Mouse (Mus musculus) thymus, postnatal 36 days (tissue): ENCODE results near the gene Ccdc40.

Source experiments
- DNase-seq, 2 experiments: peaks; one replicate each; pipeline ENCODE4 v3.0.0; 2022; ENCODE audit warnings: mixed read lengths in 2 of 2

Gene Ccdc40

GRCm38 (mm10) chr11:119228091-119228781 lies at the start of gene Ccdc40, which contains the start of gene Tbc1d16:
Ccdc40 (plus strand) TSS chr11:119228572.
Tbc1d16 (minus strand) TSS chr11:119228499.
- peak; percentile 72 to 73 for DNase-seq

- DNase-seq, result no peak
Measured at GRCm38 (mm10) chr11:119180824-119181582, 47.4 kb upstream of the Ccdc40 start.

GRCm38 (mm10) chr11:119181861-119182395 lies 46.4 kb upstream of the Ccdc40 start:
- no peak for DNase-seq

- DNase-seq, result peak in 1 of 2 experiments; percentile 6
Measured at GRCm38 (mm10) chr11:119183684-119184310, 44.6 kb upstream of the Ccdc40 start.

GRCm38 (mm10) chr11:119186381-119186780 lies 42.0 kb upstream of the Ccdc40 start:
- no peak for DNase-seq

GRCm38 (mm10) chr11:119186989-119187799 lies 41.2 kb upstream of the Ccdc40 start:
- DNase-seq, result peak; percentile 72 to 74

GRCm38 (mm10) chr11:119187800-119188197 lies 40.6 kb upstream of the Ccdc40 start:
- DNase-seq, result no peak

- DNase-seq, result no peak
Measured at GRCm38 (mm10) chr11:119188389-119188788, 40.0 kb upstream of the Ccdc40 start.

GRCm38 (mm10) chr11:119189319-119189718 lies 39.1 kb upstream of the Ccdc40 start:
- no peak for DNase-seq

GRCm38 (mm10) chr11:119190498-119190897 lies 37.9 kb upstream of the Ccdc40 start:
- peak; percentile 60 to 71 for DNase-seq

- no peak for DNase-seq
Measured at GRCm38 (mm10) chr11:119191606-119192081, 36.7 kb upstream of the Ccdc40 start.

GRCm38 (mm10) chr11:119192176-119192575 lies 36.2 kb upstream of the Ccdc40 start:
- no peak for DNase-seq

- DNase-seq, result no peak
Measured at GRCm38 (mm10) chr11:119192605-119193004, 35.8 kb upstream of the Ccdc40 start.

GRCm38 (mm10) chr11:119197618-119198563 lies 30.5 kb upstream of the Ccdc40 start:
- no peak for DNase-seq

- peak; percentile 56 to 59 for DNase-seq
Measured at GRCm38 (mm10) chr11:119198564-119199232, 29.7 kb upstream of the Ccdc40 start.

GRCm38 (mm10) chr11:119199233-119199601 lies 29.2 kb upstream of the Ccdc40 start:
- no peak for DNase-seq

- peak in 1 of 2 experiments; percentile 24 for DNase-seq
Measured at GRCm38 (mm10) chr11:119203423-119203822, 24.9 kb upstream of the Ccdc40 start.

GRCm38 (mm10) chr11:119205738-119206137 lies 22.6 kb upstream of the Ccdc40 start:
- DNase-seq, result no peak

- peak in 1 of 2 experiments; percentile 46 for DNase-seq
Measured at GRCm38 (mm10) chr11:119206562-119206961, 21.8 kb upstream of the Ccdc40 start.

GRCm38 (mm10) chr11:119207986-119208385 lies 20.4 kb upstream of the Ccdc40 start:
- DNase-seq, result no peak
